Mouse (Mus musculus): ENCODE measurements around the gene Prdm8. TPM values are rescaled to one million over a fixed set of nuclear protein-coding genes. Genes with fewer than 3 reads are reported as not detected.

Gene Prdm8
- total RNA-seq, 4 experiments from 2014 or later = 0.47 to 0.90 (median 0.63) TPM

Other genes with a start within 250 kb of the Prdm8 start
- gene Antxr2, start 136.2 kb upstream of the Prdm8 start, total RNA-seq (2022) = 1 to 10 TPM; 4.5 to 8.2 (median 6.0) TPM
- gene Fgf5, start 87.0 kb downstream of the Prdm8 start, total RNA-seq (2022) = under 1 TPM; 0.11 to 0.56 (median 0.42) TPM
- gene Cfap299, start 162.1 kb downstream of the Prdm8 start, total RNA-seq (2022) = not detected

Measured in gastrocnemius, adult 8-10 months (tissue).